Mouse (Mus musculus): ENCODE data around the gene Selenos.

GRCm38 (mm10) chr7:66128857-66129256 is 49.4 kb downstream of the Selenos start:
- TF ChIP-seq CTCF (IDR thresholded peaks at IDR 0.05 in 2 of 3, conservative IDR thresholded peaks at IDR 0.05 in 1 of 3; ENCODE audit: control insufficient read depth in 1 of 3, insufficient read depth in 1 of 3, low read depth in 2 of 3, low read length in 3 of 3, poor library complexity in 1 of 3, severe bottlenecking in 1 of 3) (no peak), POLR2AphosphoS5 (IDR thresholded peaks at IDR 0.05; ENCODE audit: borderline replicate concordance, low read depth, low read length) (no peak), GABPA (IDR thresholded peaks at IDR 0.05; ENCODE audit: low read depth, low read length) (no peak), MYC (IDR thresholded peaks at IDR 0.05; ENCODE audit: low read depth, low read length) (no peak), EP300 (IDR thresholded peaks at IDR 0.05; ENCODE audit: low read depth in 1 of 2, low read length in 2 of 2) (no peak)
